Mouse (Mus musculus): Measurements from ENCODE around the gene Slc29a3. TPM values are rescaled to one million over a fixed set of nuclear protein-coding genes. Genes with fewer than 3 reads are reported as not detected.
"Not testable (repeated sequence)": the region's sequence is repeated elsewhere in the genome, so short reads cannot be mapped to it uniquely, and the experiment has no call there.

The Slc29a3 gene
- total RNA-seq, 1 experiment from 2014 or later, result 42.0 TPM

DNA sequence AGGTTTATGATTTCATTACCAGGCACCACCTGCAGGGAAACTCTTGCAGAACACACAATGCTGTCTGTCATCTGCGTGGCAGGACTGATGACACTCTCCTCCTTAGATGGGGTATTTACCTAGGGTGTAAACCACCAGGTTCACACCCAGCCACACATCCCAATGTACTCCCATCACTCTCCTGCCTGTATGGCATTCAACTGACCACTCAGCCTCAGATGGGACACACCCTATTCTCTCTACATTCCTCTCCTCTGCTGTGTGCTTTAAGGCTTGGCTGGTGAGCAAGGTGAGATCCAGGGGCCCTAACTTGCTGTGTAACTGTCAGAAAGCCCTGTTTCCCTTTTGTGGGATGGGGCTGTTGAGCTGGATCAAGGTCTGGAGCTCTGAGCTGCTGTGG lies 9.5 kb upstream of the Slc29a3 start:
- no peak for DNase-seq

DNA sequence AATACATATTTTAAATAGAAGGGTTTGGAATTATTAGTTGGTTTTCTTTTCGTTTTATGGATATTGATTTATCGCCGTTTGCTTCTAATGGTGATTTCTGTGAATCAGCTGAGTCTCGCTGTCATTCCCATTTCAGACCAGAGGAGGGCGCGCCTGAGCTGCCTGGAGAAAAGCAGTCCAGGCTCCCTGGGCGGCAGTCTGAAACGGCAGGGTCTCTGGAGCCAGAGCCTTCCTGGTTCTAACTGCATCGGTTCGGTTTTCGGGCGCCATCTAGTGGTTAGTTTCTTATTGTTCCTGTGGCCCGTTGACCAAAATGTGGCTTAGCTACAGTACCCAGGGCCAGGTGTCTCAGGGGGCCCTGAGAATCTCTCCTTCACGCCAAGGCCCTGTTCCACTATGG lies 7.8 kb upstream of the Slc29a3 start:
- DNase-seq, result peak; percentile 89

DNA sequence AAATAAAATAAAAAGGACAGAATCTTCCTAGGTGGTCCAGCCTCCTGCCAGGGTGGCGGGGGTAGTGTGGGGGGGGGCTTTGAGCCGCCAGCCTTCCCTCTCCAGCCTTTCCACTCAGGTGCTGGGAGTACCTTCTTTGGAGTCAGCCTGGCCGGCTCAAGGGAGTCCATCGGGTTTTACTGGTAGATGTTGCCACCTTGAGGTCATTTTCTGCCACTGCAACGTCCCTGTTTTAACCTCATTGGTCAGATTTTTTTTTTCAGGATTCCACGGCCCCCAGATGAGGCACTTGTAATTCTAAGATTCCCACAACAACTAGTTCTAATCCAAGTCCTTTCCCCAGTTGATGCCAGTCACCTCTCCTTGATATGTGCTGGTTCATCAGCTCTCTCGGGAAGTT lies 4.4 kb upstream of the Slc29a3 start:
- peak; percentile 52 for DNase-seq

DNA sequence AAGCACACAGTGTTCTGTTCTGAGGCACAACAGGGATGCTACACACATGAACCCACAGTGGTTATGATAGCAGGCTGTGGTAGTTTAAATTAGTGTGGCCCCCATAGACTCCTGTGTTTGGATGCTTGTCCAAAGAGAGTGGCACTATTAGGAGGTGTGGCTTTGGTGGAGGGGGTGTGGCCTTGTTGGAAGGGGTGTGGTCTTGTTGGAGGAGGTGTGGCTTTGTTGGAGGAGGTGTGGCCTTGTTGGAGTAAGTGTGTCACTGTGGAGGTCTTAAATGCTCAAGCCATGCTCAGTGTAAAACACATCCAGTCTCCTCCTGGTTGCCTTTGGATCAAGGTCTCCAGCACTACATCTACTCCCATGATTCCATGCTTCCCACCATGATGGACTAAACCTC lies 3.6 kb upstream of the Slc29a3 start:
- DNase-seq, result no peak

DNA sequence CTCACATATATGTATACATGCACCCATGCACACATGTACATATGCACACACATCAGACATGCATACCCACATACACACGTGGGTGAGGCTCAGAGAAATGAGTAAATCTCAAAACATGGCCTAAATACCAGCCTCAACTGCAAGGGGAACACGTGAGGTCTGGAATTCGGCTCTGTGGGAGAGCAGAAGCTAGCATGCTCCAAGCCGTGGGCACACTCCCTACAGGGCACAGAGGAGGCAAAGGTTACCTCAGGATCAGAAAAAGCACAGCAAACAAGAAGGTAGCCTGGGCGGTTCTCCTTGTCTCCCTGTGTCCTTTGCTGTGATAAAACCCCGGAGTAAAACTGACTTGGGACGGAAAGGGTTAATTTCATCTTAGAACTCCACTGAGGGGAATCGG lies 1.3 kb upstream of the Slc29a3 start:
- DNase-seq, result no peak

DNA sequence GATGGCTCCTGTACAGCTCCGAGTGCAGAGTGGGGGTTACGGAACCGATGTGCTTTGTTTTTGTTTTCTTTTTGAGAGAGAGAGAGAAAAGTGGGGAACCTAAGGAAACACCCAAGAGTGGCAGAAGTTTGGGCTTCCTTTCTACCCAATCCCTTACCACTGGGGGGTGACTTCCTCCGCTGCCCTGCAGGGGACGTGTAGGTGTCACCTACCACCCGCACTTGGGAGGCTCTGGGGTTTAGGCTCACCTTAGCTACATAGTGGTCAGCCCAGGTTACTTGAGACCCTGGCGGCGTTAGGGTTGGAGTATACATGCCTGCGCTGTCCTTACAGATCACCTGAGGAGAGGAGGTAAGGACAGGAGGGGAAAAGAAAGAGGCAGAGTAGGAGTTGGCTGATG lies 667 bp upstream of the Slc29a3 start:
- no peak for DNase-seq

DNA sequence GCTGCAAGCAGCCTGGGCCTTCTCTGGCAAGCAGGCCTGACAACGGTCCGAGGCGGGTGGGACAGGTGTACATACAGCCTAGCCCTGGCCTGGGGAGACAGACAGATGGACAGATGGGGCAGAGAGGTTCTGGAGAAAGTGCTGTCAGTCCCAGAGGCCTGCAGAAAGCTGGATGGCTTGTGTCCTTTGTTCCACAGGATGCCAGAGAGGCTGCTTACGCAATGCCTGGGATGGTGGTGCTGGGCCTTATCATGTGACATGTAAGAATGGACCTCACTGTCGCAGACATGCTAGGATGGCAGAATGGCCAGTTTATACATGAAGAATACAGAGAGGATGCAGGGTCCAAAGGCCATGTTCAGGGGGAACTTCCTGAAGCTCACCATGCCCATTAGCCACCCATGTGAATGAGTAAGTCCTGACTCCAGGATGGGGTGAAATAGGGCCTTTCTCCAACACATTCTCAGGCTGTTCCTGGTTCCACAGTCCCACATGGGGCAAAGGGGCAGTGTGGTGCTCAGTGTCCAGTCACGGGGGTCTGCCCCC lies 4.9 kb downstream of the Slc29a3 start:
- DNase-seq, result no peak

DNA sequence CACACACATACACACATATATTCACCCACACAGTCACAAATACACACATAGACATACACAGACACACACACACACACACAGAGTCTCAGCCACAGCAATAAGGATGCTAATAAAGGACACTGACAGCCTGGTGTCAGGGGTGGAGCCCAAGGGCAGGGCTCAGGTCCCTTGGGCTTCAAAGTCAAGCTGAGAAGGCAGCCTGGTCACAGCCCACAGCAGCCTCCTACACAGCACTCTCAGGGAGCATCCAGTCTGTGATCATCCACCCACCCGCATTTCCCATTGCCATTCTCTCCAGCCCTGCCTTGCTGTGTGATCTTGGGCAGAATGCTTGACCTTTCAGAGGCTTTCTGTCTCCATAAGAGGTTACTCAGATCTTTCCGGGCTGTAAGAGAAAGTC lies 6.1 kb downstream of the Slc29a3 start:
- DNase-seq, result no peak

DNA sequence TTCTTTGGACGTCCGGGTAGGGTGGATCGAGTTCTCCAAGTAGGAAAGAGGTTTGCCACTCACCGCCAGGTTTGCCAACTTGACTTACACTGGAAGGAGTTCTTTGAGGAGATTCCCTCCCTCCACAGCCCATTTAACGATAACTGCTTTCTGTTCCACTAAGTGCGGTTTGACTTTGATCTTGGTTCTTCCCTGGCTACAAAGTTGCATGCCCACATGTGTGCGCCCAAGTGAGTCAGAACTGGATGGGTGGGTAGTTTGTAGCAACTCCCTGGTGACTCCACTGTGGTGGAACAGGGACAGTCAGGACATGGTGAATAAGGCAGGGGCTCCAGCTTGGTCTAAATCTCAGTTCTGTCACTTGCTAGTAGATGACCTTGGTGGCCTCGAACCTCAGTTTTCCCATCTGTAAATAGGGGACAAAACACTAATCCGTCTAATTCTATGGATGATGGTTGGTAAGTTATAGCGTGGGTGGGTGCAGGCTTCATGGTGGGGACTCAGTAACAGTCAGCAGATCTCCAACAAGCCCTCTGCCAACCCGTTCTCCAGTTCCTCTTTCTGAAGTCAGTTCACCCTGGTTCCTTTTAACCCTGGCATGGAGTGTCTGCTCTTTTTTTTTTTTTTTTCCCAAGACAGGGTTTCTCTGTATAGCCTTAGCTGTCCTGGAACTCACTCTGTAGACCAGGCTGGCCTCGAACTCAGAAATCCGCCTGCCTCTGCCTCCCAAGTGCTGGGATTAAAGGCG lies 7.9 kb downstream of the Slc29a3 start:
- no peak for DNase-seq

DNA sequence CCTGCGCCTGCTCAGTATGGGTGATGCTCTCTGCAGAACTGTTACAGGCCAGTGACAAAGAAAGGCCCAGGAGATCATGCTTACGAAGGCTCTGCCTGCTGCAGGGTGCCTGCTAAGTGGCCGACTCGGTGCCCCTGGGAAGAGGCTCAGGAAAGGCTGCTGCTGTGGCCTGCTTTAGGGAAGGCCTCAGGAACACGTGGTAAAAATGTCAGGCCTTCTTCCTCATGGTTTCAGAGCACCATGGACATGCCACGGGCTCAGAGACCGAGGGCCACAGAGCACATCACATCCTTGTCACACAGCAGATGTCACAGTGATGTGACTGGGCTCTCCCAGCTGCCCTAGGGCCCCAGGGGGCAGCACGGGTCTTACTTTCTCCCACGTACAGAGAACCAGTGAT lies 8.9 kb downstream of the Slc29a3 start:
- DNase-seq, result no peak

DNA sequence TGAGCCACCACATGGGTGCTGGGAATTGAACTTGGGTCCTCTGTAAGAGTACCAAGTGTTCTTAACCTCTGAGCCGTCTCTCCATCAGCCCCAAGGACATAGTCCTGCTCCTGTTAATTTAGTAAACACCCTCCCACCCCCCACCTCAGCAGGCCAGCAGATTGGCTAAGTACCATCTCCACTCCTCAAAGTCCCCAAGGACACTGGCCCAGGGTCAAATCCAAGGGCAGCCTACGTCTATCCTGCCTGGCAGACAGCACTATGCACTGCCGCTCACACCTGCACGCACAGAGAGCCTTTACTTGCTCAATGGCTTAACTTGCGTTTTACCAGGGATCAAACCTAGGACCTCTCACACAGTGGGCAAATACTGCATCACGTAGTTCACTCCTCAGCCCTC lies 9.7 kb downstream of the Slc29a3 start:
- DNase-seq, result no peak

- DNase-seq, result not testable (repeated sequence)
Observed at GRCm38 (mm10) chr10:60742296-60742695, 10.3 kb downstream of the Slc29a3 start.

- no peak for DNase-seq
Observed at GRCm38 (mm10) chr10:60741435-60741834, 11.2 kb downstream of the Slc29a3 start.

DNA sequence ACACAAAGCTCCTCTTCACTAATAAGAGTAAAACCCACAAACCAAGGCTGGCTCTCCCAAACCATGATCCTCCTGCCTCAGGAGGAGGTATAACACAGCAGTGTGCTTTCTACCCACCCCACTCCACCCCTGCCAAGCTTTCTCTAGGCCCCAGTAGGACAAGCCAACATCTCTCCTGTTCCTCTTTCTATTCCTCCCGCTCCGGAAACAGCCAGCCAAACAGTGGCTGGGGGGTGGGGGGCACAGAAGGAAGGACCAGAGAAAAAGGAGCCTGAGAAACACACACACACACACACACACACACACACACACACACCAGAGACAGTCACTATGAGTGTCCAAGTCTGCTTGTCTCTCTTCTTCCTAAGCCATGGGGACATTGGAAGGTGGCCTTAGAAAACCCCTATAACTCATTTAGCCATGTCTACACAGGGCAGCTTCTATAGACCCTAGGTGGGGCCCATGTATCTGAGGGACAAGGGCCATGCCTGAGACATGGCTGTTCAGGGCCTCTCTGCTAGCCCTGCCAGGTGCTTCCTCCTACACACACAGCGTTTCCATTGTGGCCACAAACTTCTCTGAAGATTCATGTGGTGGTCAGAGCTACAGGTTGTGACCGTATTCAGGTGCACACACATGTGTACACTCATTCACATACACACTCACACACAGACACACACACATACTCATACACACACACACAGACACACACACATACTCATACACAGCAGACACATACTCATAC lies 12.8 kb downstream of the Slc29a3 start:
- DNase-seq, result no peak

- no peak for DNase-seq
Observed at GRCm38 (mm10) chr10:60737886-60738640, 14.5 kb downstream of the Slc29a3 start.

GRCm38 (mm10) chr10:60737169-60737728 lies 15.3 kb downstream of the Slc29a3 start:
- peak; percentile 64 for DNase-seq

DNA sequence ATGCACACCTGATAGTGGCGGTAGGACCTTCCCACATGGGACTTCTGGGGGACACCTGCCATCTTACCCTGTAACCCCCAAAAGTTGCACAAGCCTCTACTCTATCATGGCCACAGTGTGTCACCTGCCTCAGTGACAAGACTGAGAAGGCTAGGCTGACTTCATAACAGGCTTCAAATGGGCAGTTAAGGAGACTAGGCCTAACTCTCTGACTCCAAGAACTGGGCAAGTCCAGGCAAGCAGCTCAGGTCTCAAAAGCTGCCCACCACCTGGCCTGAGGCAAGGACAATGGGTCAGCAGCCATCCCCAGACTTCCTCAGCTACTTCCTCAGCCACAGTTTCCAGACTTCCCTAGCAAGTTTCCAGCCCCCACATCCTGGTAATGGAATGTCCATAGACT lies 16.9 kb downstream of the Slc29a3 start:
- DNase-seq, result no peak

- DNase-seq, result no peak
Observed at GRCm38 (mm10) chr10:60733471-60733870, 19.1 kb downstream of the Slc29a3 start.

- peak; percentile 35 for DNase-seq
Observed at GRCm38 (mm10) chr10:60732397-60732861, 20.2 kb downstream of the Slc29a3 start.

- no peak for DNase-seq
Observed at GRCm38 (mm10) chr10:60731742-60732141, 20.9 kb downstream of the Slc29a3 start.

GRCm38 (mm10) chr10:60727301-60727700 lies 25.3 kb downstream of the Slc29a3 start:
- no peak for DNase-seq

DNA sequence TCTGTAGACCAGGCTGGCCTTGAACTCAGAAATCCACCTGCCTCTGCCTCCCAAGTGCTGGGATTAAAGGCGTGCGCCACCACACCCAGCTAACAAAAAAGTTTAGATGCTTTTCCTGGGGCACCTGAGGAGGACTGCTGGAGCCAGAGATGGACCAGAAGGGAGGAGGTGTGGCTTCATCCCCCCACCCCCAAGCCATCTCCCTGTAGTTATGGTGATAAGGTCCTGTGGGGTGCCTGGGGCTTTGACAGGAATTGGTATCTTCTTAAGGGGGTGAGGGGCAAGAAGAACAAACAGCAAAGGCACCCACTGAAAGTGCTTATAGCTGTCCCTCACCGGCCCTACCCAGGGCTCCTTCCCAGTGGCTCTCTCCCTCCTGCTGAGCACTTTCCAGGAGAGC lies 25.7 kb downstream of the Slc29a3 start:
- no peak for DNase-seq

Measured in adrenal gland, postnatal 25 days (tissue).